Mouse (Mus musculus) monocyte, adult 5-6 weeks (primary cell): ENCODE data around the gene Snd1. TPM values are rescaled to one million over a fixed set of nuclear protein-coding genes. Genes with fewer than 3 reads are reported as not detected.

Experiments used
- ATAC-seq: fragments of 153-309, 156-312 bp; replicated peaks from 2 replicates; pipeline ENCODE4 v1.8.0; 2017; ENCODE audit warnings: mild to moderate bottlenecking; ENCODE audit not compliant: low TSS enrichment, insufficient number of reproducible peaks, severe bottlenecking, poor library complexity, low FRiP score
- total RNA-seq: library from RNA; stranded (forward); fragments of 200-1000, 200-491, 200-594 nt; gene quantifications from 3 replicates; pipeline ENCODE4 v1.2.3, GENCODE M21; 2017

The Snd1 gene
- total RNA-seq, 1 experiment from 2014 or later = 110 TPM

DNA sequence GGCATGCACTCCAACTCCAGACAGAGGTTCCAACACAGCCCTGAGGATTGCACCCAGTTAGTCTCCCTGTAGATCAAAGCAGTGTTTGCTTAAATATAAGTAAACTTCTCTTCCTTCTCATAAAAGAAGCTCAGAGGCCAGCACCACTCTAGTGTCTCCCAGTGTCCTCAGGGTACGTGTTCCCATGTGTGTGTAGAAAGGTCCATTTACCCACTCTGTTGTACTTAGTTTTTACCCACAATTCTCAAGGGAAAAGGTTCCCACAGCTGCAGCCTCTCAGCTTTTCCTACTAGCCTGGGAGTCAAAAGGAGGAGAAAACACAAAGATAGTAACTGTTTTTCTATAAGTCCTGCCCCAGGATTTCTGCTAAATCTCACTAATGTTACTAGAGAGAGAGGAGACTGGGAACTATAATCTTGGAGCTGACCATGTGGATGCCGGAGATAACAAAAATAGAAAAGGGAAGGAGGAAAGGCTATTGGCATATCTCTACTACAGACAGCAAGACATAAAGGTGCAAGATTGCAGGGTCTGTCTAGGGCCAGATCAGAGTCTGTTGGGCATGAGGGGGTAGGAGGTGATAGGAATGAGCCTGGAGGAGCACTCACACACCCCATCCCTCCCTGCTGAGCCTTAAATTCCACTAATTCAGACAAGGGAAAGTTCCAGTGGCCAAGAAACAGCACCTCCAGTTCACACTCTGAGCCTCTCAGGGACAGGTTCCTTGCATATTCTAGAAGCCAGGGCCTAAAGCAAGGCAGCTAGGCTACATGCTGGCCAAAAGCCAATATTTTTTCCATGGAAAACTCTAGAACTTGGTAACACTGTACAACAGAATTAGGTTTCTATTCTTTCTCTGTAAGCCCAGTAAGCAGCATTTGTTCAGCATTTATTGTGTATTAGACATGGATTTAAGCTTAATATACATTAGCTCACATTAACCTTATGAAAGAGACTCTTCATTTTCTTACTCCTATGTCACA is 382.6 kb downstream of the Snd1 start:
- ATAC-seq = no peak

DNA sequence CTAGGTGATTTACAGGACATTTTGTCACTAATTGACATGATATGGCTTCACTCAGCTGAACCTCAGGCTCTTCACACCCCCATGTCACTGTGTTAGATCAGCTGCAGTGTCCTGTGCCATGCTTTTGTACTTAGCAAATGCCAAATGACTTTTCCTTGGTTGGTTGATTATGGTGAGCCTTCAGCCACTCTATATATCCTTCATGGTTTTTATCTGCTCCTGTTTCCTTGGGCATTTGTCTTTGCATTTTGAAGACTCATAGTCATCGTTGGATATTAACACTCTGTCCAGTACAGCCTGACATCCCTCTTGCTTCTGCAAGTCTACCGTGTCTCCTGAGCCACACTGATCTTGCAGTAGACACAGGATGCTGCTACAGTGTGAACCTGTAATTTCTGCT is 384.2 kb downstream of the Snd1 start:
- ATAC-seq = no peak

DNA sequence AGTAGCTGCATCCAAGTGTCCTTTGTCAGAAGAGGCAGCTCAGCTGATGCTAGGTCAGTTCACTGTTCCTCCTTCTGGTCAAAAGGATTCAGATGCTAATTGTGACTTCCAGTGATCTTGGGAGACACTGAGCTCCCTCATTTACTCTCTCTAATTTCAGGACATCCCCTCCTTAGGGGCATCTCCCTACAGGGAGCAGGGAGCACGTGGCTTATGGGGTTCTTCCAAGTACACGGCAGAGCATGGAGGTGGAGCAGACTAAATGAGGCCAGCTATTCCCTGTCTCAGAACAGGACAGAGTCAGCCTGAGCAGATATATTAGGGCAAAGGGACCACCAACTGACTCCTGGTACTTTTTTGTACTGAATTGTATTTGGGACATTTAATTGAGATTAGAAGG is 385.5 kb downstream of the Snd1 start:
- no peak for ATAC-seq

DNA sequence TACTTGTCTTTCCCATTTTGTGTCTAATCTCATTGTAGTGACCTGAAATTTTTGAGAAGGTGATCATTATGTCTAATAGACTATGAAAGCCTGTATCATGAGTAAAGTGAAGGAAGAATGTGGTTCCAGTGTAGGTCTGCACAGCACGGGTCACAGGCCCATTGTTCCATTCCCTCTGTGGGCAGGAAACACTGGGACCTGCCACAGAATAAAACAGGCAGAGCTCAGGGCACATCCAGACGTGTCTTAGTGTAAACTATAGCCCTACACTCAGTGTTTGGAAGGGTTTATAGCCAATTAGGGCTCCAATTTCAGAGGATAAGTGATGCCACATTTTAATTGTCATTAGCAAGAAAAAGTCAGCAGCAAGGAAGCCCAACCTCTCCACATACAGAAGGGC is 386.0 kb downstream of the Snd1 start:
- no peak for ATAC-seq

DNA sequence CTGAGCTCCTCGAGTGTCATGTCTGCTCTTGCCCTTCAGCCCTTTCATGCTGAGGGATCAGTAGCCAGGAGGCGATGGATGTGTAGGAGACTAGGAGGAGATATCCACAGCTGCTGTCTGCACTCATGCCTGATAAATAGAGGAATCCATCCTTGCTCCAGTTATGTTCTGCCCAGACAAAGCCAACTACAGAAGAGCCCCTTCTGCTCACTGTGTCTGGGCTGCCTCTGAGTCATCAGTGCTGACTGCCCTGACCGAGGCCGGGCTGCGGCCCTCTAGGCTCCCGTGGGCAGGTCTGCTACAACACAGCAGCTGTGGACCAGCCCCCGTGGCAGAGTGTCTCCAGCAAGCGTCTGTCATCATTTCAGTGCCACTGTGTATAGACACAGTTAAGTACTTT is 387.4 kb downstream of the Snd1 start:
- ATAC-seq = no peak

DNA sequence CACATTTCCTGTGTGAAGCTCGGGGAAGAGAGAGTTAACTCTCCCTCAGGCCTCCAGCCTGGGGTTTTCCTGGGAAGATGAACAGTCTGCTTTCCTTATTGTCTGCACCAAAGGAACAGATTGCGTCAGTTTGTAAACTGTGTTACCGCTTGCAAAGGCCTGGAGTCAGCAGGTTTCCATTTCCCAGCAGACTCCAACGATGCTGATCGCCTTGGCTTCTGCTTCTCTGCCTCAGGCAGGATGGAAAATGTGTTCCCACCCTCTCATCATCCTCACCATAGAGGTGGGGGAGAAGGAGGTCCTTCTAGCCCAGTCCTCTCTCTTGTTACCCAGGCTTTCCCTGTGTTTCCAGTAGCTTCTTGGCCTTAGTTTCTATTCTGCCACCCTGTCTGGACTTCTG is 389.7 kb downstream of the Snd1 start:
- ATAC-seq = no peak

DNA sequence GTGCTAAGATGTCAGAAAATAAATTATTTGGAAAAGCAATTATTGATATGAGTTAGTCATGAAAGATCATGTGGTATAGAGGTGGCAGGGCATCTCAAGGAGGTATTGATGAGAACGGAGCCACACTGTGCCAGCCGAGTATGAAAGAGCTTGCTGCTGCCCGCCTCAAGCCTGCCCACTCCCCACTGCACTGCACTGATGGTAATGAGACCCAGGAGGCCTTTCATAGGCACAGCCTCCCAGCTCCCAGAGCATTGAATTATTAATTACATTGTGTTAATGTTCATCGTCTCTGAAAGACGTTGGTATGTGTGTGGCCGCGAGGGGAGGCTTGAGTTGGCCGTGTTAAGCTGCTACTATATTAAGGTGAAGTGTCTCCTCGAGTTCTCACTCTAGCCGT is 390.2 kb downstream of the Snd1 start:
- ATAC-seq = no peak

DNA sequence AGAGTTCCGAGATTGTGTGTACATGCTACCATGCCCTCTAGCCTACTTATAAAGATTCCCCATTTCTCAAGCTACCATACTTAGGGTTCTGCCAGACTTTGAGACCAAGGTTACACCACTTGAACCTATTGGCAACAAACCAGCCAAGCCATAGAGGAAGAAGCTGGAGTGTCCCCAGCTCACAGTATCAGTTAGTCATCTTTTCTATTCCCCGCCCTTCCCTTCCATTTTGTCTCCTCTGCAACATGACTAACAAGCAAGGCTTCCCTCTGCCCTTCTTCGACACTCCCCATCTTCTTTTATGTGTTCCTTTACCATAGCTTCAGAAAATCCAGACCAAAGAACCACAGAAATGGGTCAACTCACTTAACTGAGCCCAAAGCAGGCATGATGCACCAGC is 391.3 kb downstream of the Snd1 start:
- no peak for ATAC-seq

DNA sequence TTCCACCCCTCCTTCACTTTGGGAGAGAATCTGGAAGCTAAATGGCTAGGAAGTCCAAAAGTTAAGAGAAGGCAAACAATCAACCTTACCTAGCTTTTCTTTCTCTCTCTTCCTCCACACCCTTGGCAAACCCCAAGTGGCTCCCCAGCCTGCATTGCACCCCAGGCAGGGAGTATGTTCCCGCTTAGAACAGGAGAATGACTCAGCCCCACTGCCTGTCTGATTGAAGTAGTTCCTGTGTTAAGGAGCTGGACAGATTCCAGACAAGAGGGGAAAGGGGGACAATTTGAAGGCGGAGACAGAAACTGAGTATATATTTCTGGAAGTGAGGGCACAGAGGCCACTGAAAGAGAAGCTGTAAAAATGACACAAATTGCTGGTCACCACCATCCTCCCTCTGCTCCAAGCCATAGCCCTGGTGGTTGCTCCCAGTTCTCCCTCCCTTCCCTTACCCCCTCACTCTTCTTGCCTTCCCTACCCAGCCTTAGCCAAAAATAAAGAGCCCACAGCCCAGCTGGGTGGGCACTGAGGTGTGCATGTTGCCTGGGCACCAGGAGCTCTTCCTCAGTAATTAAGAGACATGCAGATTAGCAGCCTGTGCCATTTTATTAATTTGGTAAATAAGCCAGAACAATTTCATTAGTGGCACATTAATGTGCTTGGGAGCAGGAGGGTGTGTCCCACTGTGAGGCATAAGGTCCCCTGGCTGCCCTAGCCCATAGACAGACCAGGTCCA is 392.7 kb downstream of the Snd1 start:
- no peak for ATAC-seq

DNA sequence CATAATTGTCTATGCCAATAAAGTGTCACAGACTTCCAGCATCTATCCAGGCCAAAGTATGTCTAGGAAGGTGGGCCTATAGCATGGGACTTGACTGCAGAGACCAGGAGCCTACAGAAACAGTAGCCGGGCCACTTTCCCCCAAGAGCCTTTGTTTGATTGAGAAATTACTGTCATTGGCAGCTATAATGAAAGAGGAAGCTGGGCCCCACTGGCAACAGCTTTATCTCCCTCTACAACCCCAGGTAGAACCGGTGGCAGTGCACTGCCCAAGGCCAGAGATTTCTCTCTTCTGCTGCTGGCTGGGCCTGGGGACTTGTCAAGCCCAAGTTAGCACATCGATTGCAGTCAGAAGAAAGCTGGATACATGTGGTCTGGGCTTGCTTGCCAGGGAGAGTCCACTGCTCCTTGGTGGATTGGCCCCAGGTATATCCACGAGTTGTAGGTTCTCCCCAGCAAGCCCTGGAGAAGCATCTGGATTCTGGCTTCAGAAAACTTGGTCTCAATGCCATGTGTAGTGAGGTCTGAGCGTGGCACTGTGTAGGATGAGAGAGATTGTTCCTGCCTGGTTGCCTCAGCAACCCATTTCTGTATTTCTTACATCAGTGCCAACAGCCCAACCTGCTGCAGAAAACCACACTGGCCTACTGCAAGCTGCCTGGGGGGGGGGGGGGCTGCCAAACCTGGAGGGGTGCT is 396.9 kb downstream of the Snd1 start:
- ATAC-seq = no peak

DNA sequence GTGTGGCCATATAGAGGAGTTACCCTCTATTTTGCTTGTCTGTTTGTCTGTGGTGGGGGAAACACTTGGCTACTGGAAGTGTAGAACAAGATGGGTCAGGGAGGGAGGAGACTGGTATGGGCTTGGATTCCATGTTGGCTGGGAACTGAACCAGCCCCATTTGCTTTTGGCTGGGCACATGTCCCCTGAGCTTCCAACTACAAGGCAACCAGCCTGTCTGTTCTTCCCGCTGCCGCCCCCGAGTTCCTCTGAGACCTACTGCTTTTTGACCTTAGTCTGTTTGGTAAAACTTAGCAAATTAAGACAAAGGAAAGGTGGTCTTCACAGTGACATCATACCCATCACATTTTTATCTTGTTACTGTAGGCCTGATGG is 397.5 kb downstream of the Snd1 start:
- no peak for ATAC-seq

DNA sequence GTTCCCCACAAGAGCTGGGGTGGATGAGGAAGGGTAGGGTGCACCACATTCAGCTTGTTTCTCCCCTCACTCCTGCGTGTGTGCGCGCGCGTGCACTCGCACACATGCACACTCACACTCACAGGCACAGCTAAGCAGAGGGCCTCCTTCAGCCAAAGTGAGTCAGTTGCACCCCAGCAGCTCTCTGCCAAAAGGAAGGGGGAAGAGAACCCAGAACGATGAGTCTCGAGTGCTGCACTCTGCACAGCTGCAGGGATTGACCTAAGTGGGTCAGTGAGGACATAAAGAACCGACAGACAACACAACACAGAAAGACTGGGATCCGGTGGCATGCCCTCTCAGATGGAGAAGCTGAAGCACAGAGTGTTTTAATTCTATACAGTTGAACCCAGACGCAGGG is 399.1 kb downstream of the Snd1 start:
- no peak; the same call in 1 of the 2 replicates for ATAC-seq

DNA sequence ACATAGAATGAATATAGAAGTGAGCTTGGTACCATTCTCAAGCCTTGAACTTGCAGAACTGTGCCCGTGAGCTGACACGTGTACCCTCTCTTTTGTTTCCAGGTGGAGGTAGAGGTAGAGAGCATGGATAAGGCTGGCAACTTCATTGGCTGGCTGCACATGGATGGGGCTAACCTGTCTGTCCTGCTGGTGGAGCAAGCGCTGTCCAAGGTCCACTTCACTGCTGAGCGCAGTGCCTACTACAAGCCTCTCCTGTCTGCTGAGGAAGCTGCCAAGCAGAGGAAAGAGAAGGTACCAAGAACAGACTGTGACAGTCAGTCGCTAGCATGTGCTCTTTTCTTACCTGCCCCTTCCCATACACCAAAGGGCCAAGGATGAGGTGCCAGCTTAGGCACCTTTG is 399.8 kb downstream of the Snd1 start:
- no peak for ATAC-seq

DNA sequence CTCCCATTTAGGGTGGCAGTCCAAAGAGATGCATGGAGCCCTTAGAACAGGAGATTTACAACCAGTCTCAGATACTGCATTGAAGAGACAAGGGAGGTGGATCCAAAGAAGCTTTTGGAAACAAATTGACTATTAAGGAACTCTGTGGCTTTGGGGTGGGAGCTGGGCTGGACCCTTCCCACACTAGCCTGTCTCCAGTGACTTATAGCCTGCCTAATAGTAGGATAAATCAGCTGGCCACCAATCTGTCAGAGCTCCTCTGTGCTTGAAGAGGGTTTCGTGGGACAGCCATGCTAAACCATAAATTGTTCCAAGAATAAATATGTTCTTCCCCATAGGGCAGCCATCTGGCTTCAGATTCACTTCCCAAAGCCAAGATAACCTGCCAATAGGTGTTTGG is 400.4 kb downstream of the Snd1 start:
- ATAC-seq = no peak

DNA sequence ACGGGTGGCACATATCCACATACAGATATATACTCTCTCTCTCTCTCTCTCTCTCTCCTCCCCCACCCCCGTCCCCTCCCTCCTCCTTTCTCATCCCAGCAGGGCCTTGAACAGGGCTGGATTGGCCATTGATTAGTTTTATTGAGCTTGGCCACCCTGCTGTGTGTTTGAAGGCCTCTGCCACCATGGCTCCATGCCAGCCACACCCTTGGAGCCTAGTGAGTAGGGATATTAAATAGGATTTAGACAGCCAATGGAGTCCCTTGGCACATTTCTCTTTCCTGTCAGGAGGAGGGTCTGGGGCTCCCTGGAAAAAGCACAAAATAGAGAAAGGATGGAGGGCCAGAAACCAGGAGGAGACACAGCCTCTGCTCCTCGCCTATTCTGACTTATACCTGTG is 401.6 kb downstream of the Snd1 start:
- no peak for ATAC-seq

DNA sequence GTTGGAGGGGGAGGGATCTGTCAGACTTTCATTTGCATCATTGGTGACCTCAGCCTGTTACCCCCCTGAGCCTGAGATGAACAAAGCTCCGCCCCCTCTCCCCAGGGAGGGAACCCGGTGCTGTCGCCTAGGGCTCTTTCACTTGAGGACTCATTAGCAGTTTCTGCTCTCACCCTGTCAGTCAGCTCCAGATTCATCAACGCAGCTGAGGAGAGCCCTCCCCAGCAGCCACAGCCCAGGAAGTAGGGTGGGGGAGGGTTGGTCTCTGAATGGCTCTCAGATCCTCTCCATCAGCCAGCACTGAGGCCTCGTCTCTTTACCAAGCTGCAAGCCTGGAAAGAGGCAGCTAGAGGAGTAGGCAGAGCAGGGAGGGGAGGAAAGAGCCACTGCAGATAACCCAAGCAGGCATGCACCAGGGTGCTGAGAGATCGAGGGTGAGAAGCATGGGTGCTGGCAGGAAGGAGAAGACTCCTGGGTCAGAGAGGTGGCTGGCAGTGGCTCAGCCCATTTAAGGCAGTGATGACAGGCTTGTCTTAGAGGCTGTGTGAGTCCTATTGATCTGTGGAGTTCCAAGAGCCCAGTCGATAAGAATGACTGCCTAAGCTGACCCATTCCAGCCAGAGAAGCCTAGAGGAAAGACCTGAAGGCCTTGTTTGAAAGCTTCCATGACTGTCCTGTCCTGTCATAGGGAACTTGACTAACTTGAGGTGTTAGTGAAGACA is 403.2 kb downstream of the Snd1 start:
- ATAC-seq = no peak

DNA sequence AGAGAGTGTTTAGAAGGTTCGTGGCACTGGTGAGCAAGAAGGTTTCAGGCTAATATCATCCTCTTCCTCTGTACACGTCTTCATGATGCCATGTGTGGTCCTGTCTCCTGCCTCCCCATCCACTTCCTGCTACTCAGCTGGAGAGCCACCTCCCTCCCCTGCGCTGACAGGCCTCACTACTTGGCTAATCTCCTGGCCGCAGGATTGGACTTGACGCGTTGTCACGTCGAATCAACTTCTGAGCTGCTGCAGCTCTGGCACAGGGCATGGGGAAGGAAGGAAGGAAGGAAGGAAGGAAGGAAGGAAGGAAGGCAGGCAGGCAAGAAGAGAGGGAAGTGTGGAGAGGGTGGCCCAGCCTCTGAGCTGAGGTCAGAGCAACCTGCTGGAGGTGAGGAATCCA is 404.4 kb downstream of the Snd1 start:
- ATAC-seq = no peak

DNA sequence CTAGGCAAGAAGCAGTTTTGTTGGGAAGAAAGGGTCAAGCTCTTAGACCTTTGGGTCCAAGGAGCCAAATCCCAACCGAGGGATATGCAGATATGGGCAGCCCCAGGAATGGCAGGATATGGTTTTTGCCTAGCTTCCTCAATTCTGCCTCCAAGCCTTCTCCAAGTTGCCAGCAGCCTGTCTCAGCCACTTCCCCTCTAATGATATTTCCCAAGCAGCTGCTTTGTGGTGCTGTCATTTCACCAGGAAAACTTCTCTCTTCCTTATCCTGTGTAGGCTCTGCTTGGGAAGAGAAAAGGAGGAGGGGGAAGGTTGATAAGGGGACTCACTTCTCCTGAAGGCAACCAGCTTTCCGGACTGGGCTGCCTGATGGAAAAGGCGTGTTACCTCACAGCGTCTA is 406.0 kb downstream of the Snd1 start:
- ATAC-seq = no peak

DNA sequence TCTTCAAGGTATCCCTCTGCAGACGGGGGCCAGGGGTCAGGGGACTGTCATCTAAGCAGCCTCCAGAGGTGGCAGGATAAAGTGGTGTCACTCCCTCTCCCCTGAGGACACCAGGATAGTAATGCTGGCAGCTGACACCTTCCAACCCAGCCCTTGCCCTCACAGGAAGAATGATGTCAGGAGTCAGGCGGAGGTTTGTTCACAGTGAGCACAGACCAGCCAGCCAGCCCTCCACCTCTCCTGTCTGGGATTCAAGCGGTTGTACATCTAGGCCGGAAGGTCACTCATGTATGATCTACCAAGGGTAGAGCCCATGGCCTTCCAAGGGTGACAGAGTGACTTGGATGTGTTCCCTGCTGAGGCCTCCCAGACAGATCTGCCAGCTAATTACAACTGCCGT is 408.6 kb downstream of the Snd1 start:
- ATAC-seq = no peak
